Mouse (Mus musculus): ENCODE results near the gene Ackr4.

DNA sequence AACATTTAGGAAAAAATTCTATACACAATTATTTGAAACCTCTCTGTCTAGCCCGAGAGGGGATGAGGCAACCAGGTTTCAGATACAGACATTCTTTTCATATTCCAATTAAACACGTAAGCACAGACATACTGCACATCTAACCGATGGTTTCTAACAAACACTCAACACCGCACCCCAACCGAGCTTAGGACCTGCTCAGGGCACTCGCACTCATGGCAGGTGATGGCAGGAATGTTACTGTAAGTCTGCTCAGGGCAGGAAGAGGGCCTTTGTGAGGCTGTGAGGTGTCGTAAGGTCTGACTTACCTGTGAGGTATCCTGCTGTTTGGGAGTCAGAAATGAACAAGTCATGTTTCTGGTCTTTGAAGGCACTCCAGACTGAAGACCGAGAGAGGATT, 29.8 kb upstream of the Ackr4 start:
- TF ChIP-seq CTCF (IDR thresholded peaks at IDR 0.05; ENCODE audit: low read depth, low read length): no peak
- no peak for TF ChIP-seq POLR2AphosphoS5 (IDR thresholded peaks at IDR 0.05; ENCODE audit: insufficient replicate concordance, low read depth, low read length)
